Mouse (Mus musculus): ENCODE results near the gene Pomgnt2. TPM values are rescaled to one million over a fixed set of nuclear protein-coding genes. Genes with fewer than 3 reads are reported as not detected.

Gene Pomgnt2
- 11.5 and 12.5 TPM in 2 replicates for polyA plus RNA-seq (2016; fragmentation: Nextera tagmentation; extraction: Ambion mirVana)

GRCm38 (mm10) chr9:121997010-121997409 is at the start of gene Pomgnt2:
Pomgnt2 (minus strand) TSS chr9:121997110.
- peaks cover 5% of the 10 kb centered on the region; the same call in 1 of the 2 replicates for H3K27me3 ChIP-seq (ENCODE audit: low read depth, poor library complexity, severe bottlenecking)
- peaks cover 9% of the 10 kb centered on the region for H3K4me1 ChIP-seq
- H3K9me3 ChIP-seq (replicated peaks): no peaks in the 10 kb centered on the region
- no peak within 1 kb of the TSS; the same call in 1 of the 2 replicates for H3K27ac ChIP-seq
- H3K36me3 ChIP-seq: no peaks in the 10 kb centered on the region
- no peak for DNase-seq (ENCODE audit: low spot score)
- peak within 1 kb of the TSS; percentile 90 for H3K4me3 ChIP-seq

- DNase-seq (ENCODE audit: low spot score): no peak
- no peak overlapping the region for H3K27ac ChIP-seq
- no peak overlapping the region for H3K4me3 ChIP-seq
- H3K4me1 ChIP-seq: no peaks in the 10 kb centered on the region
- no peaks in the 10 kb centered on the region for H3K36me3 ChIP-seq
- no peaks in the 10 kb centered on the region for H3K27me3 ChIP-seq (ENCODE audit: low read depth, poor library complexity, severe bottlenecking)
- no peaks in the 10 kb centered on the region for H3K9me3 ChIP-seq (replicated peaks)
- WGBS: 85% methylated on average over 4 of the region's 4 CpGs
Measured at GRCm38 (mm10) chr9:122039848-122040247, 42.9 kb upstream of the Pomgnt2 start.

GRCm38 (mm10) chr9:122038631-122039030 is 41.7 kb upstream of the Pomgnt2 start:
- Histone ChIP-seq H3K9me3 (replicated peaks) (no peaks in the 10 kb centered on the region), H3K4me1 (no peaks in the 10 kb centered on the region), H3K36me3 (no peaks in the 10 kb centered on the region), H3K4me3 (no peak overlapping the region), H3K27ac (no peak overlapping the region), H3K27me3 (ENCODE audit: low read depth, poor library complexity, severe bottlenecking) (no peaks in the 10 kb centered on the region)
- DNase-seq (ENCODE audit: low spot score): no peak
- WGBS: 88% methylated on average over 1 of the region's 1 CpGs

- WGBS: 75% methylated on average over 4 of the region's 4 CpGs
- H3K36me3 ChIP-seq: no peaks in the 10 kb centered on the region
- no peak overlapping the region for H3K4me3 ChIP-seq
- no peak for DNase-seq (ENCODE audit: low spot score)
- no peaks in the 10 kb centered on the region for H3K9me3 ChIP-seq (replicated peaks)
- H3K27ac ChIP-seq: no peak overlapping the region
- H3K27me3 ChIP-seq (ENCODE audit: low read depth, poor library complexity, severe bottlenecking): no peaks in the 10 kb centered on the region
- no peaks in the 10 kb centered on the region for H3K4me1 ChIP-seq
Measured at GRCm38 (mm10) chr9:122036496-122037054, 39.7 kb upstream of the Pomgnt2 start.

GRCm38 (mm10) chr9:122035807-122036206 is 38.9 kb upstream of the Pomgnt2 start:
- no peak for DNase-seq (ENCODE audit: low spot score)
- Histone ChIP-seq H3K27me3 (ENCODE audit: low read depth, poor library complexity, severe bottlenecking) (no peaks in the 10 kb centered on the region), H3K36me3 (no peaks in the 10 kb centered on the region), H3K9me3 (replicated peaks) (no peaks in the 10 kb centered on the region), H3K4me3 (no peak overlapping the region), H3K4me1 (peaks cover 2% of the 10 kb centered on the region), H3K27ac (no peak overlapping the region)
- 63% methylated on average over 5 of the region's 5 CpGs for WGBS

GRCm38 (mm10) chr9:122034949-122035348 is 38.0 kb upstream of the Pomgnt2 start:
- H3K27ac ChIP-seq: no peak overlapping the region
- no peaks in the 10 kb centered on the region for H3K27me3 ChIP-seq (ENCODE audit: low read depth, poor library complexity, severe bottlenecking)
- H3K4me1 ChIP-seq: peaks cover 7% of the 10 kb centered on the region
- no peaks in the 10 kb centered on the region for H3K36me3 ChIP-seq
- DNase-seq (ENCODE audit: low spot score): no peak
- H3K9me3 ChIP-seq (replicated peaks): no peaks in the 10 kb centered on the region
- H3K4me3 ChIP-seq: no peak overlapping the region
- WGBS: 94% methylated on average over 1 of the region's 1 CpGs

- DNase-seq (ENCODE audit: low spot score): no peak
- Histone ChIP-seq H3K27me3 (ENCODE audit: low read depth, poor library complexity, severe bottlenecking) (no peaks in the 10 kb centered on the region), H3K36me3 (no peaks in the 10 kb centered on the region), H3K9me3 (replicated peaks) (no peaks in the 10 kb centered on the region), H3K27ac (no peak overlapping the region), H3K4me1 (peaks cover 15% of the 10 kb centered on the region), H3K4me3 (no peak overlapping the region)
- 79% methylated on average over 3 of the region's 3 CpGs for WGBS
Measured at GRCm38 (mm10) chr9:122032071-122032470, 35.2 kb upstream of the Pomgnt2 start.

- no peak overlapping the region for H3K4me3 ChIP-seq
- 66% methylated on average over 5 of the region's 5 CpGs for WGBS
- H3K27me3 ChIP-seq (ENCODE audit: low read depth, poor library complexity, severe bottlenecking): no peaks in the 10 kb centered on the region
- no peak for DNase-seq (ENCODE audit: low spot score)
- no peaks in the 10 kb centered on the region for H3K36me3 ChIP-seq
- peaks cover 28% of the 10 kb centered on the region for H3K4me1 ChIP-seq
- no peak overlapping the region for H3K27ac ChIP-seq
- no peaks in the 10 kb centered on the region for H3K9me3 ChIP-seq (replicated peaks)
Measured at GRCm38 (mm10) chr9:122030706-122031105, 33.8 kb upstream of the Pomgnt2 start.

GRCm38 (mm10) chr9:122029765-122030164 is 32.9 kb upstream of the Pomgnt2 start:
- WGBS: 91% methylated on average over 7 of the region's 7 CpGs

GRCm38 (mm10) chr9:122027914-122028745 is 31.2 kb upstream of the Pomgnt2 start:
- WGBS: 91% methylated on average over 11 of the region's 11 CpGs
- peak overlapping the region; percentile 73; the same call in 1 of the 2 replicates for H3K27ac ChIP-seq

More at GRCm38 (mm10) chr9:122029765-122030164, 32.9 kb upstream of the Pomgnt2 start:
- no peak overlapping the region for H3K27ac ChIP-seq
- no peak overlapping the region for H3K4me3 ChIP-seq
- H3K27me3 ChIP-seq (ENCODE audit: low read depth, poor library complexity, severe bottlenecking): no peaks in the 10 kb centered on the region
- no peaks in the 10 kb centered on the region for H3K36me3 ChIP-seq
- peaks cover 30% of the 10 kb centered on the region for H3K4me1 ChIP-seq
- no peaks in the 10 kb centered on the region for H3K9me3 ChIP-seq (replicated peaks)
- no peak for DNase-seq (ENCODE audit: low spot score)

GRCm38 (mm10) chr9:122027081-122027913 is 30.4 kb upstream of the Pomgnt2 start:
- Histone ChIP-seq H3K4me3 (no peak overlapping the region), H3K4me1 (peaks cover 40% of the 10 kb centered on the region), H3K27ac (peak overlapping the region; percentile 73), H3K9me3 (replicated peaks) (no peaks in the 10 kb centered on the region), H3K27me3 (ENCODE audit: low read depth, poor library complexity, severe bottlenecking) (no peaks in the 10 kb centered on the region), H3K36me3 (no peaks in the 10 kb centered on the region)
- no peak for DNase-seq (ENCODE audit: low spot score)
- WGBS: 77% methylated on average over 6 of the region's 6 CpGs

More at GRCm38 (mm10) chr9:122027914-122028745, 31.2 kb upstream of the Pomgnt2 start:
- no peaks in the 10 kb centered on the region for H3K9me3 ChIP-seq (replicated peaks)
- H3K27me3 ChIP-seq (ENCODE audit: low read depth, poor library complexity, severe bottlenecking): no peaks in the 10 kb centered on the region
- peaks cover 32% of the 10 kb centered on the region for H3K4me1 ChIP-seq
- no peak overlapping the region for H3K4me3 ChIP-seq
- no peaks in the 10 kb centered on the region for H3K36me3 ChIP-seq
- no peak for DNase-seq (ENCODE audit: low spot score)

GRCm38 (mm10) chr9:122025855-122026590 is 29.1 kb upstream of the Pomgnt2 start:
- Histone ChIP-seq H3K4me3 (no peak overlapping the region), H3K27ac (peak overlapping the region; percentile 73), H3K4me1 (peaks cover 40% of the 10 kb centered on the region), H3K27me3 (ENCODE audit: low read depth, poor library complexity, severe bottlenecking) (no peaks in the 10 kb centered on the region), H3K9me3 (replicated peaks) (no peaks in the 10 kb centered on the region), H3K36me3 (no peaks in the 10 kb centered on the region)
- DNase-seq (ENCODE audit: low spot score): no peak
- WGBS: 52% methylated on average over 7 of the region's 7 CpGs
